Mouse (Mus musculus) MEL (cell line): ENCODE data around the gene Cd300ld5. TPM values are rescaled to one million over a fixed set of nuclear protein-coding genes. Genes with fewer than 3 reads are reported as not detected.

Experiments
- DNase-seq: peaks from one replicate; pipeline ENCODE4 v3.0.0; 2011; ENCODE audit warnings: low read depth, low spot score
- H3K27ac ChIP-seq: 2 replicates; pipeline ENCODE4 v1.5.1; 2012; ENCODE audit warnings: low read depth, mild to moderate bottlenecking, control low read depth, low read length, moderate library complexity; ENCODE audit not compliant: control insufficient read depth
- H3K27me3 ChIP-seq, 2 experiments: fragments of 150-350 bp in 1 of 2; sonication (generic) in 1 of 2; 2 replicates each; pipeline ENCODE4 v1.6.1; 2012; ENCODE audit warnings: low read length in 2 of 2, mild to moderate bottlenecking in 2 of 2, improper control_type of control experiment in 1 of 2, moderate library complexity in 1 of 2; ENCODE audit not compliant: insufficient read depth in 2 of 2, control insufficient read depth in 1 of 2
- H3K36me3 ChIP-seq, 2 experiments: 2 replicates each; pipeline ENCODE4 v1.6.1; 2012 to 2014; ENCODE audit warnings: low read length in 2 of 2, improper control_type of control experiment in 1 of 2, inconsistent platforms in 1 of 2, mild to moderate bottlenecking in 1 of 2; ENCODE audit not compliant: insufficient read depth in 2 of 2, control insufficient read depth in 1 of 2
- H3K4me1 ChIP-seq, 2 experiments: fragments of 150-350 bp in 1 of 2; sonication (generic) in 1 of 2; 2 replicates each; pipeline ENCODE4 v1.6.1; 2012; ENCODE audit warnings: low read length in 2 of 2, improper control_type of control experiment in 1 of 2, mild to moderate bottlenecking in 1 of 2; ENCODE audit not compliant: insufficient read depth in 2 of 2, control insufficient read depth in 1 of 2
- H3K4me3 ChIP-seq, 2 experiments: fragments of 150-350 bp in 1 of 2; sonication (generic) in 1 of 2; 2 replicates each; pipeline ENCODE4 v1.5.1; 2012; ENCODE audit warnings: low read depth in 2 of 2, low read length in 2 of 2, mild to moderate bottlenecking in 2 of 2, moderate library complexity in 2 of 2, control low read depth in 1 of 2, improper control_type of control experiment in 1 of 2; ENCODE audit not compliant: control insufficient read depth in 1 of 2, insufficient read depth in 1 of 2
- H3K79me2 ChIP-seq: 2 replicates; pipeline ENCODE4 v1.6.1; 2012; ENCODE audit warnings: mild to moderate bottlenecking, low read length, moderate library complexity; ENCODE audit not compliant: control insufficient read depth, poor library complexity, insufficient read depth
- H3K9ac ChIP-seq: 2 replicates; pipeline ENCODE4 v1.6.1; 2012; ENCODE audit warnings: low read depth, mild to moderate bottlenecking, control low read depth, low read length, moderate library complexity; ENCODE audit not compliant: control insufficient read depth, poor library complexity, severe bottlenecking
- H3K9me3 ChIP-seq: fragments of 150-350 bp; sonication (generic); replicated peaks from 2 replicates; pipeline ENCODE4 v1.6.1; 2012; ENCODE audit warnings: mild to moderate bottlenecking, low read length, improper control_type of control experiment, moderate library complexity; ENCODE audit not compliant: insufficient read depth
- CHD1 ChIP-seq: IDR thresholded peaks from 2 replicates; pipeline ENCODE4 v1.6.1; 2012; ENCODE audit warnings: low read depth, mild to moderate bottlenecking, inconsistent platforms, low read length, improper control_type of control experiment
- CHD2 ChIP-seq: IDR thresholded peaks from 2 replicates; pipeline ENCODE4 v1.6.1; 2011; ENCODE audit warnings: low read length, improper control_type of control experiment
- CTCF ChIP-seq, 3 experiments: IDR thresholded peaks in 2 of 3; conservative IDR thresholded peaks in 1 of 3; 2 replicates each; pipeline ENCODE4 v1.5.1; 2011 to 2012; ENCODE audit warnings: low read length in 3 of 3, low read depth in 2 of 3, mild to moderate bottlenecking in 2 of 3, improper control_type of control experiment in 1 of 3, inconsistent platforms in 1 of 3, mixed read lengths in 1 of 3, moderate library complexity in 1 of 3; ENCODE audit not compliant: control insufficient read depth in 1 of 3, insufficient read depth in 1 of 3, poor library complexity in 1 of 3, severe bottlenecking in 1 of 3
- E2F4 ChIP-seq: IDR thresholded peaks from 2 replicates; pipeline ENCODE4 v1.6.1; 2011; ENCODE audit warnings: low read depth, low read length, improper control_type of control experiment, borderline replicate concordance
- ELF1 ChIP-seq: IDR thresholded peaks from 2 replicates; pipeline ENCODE4 v1.6.1; 2014; ENCODE audit warnings: low read depth, mild to moderate bottlenecking, inconsistent platforms, low read length, improper control_type of control experiment, moderate library complexity
- GABPA ChIP-seq: IDR thresholded peaks from 2 replicates; pipeline ENCODE4 v1.6.1; 2012; ENCODE audit warnings: low read depth, mild to moderate bottlenecking, inconsistent platforms, low read length, improper control_type of control experiment, moderate library complexity
- HCFC1 ChIP-seq: IDR thresholded peaks from 2 replicates; pipeline ENCODE4 v1.6.1; 2012; ENCODE audit warnings: low read depth, mild to moderate bottlenecking, inconsistent platforms, low read length, improper control_type of control experiment, moderate library complexity
- KAT2A ChIP-seq: conservative IDR thresholded peaks from 2 replicates; pipeline ENCODE4 v1.6.1; 2012; ENCODE audit warnings: low read depth, low read length, improper control_type of control experiment, inconsistent platforms
- MAFK ChIP-seq: IDR thresholded peaks from 2 replicates; pipeline ENCODE4 v1.6.1; 2011; ENCODE audit warnings: low read depth, mild to moderate bottlenecking, low read length, improper control_type of control experiment, borderline replicate concordance
- MAX ChIP-seq: IDR thresholded peaks from 2 replicates; pipeline ENCODE4 v1.6.1; 2011; ENCODE audit warnings: low read length, improper control_type of control experiment
- MXI1 ChIP-seq: IDR thresholded peaks from 2 replicates; pipeline ENCODE4 v1.6.1; 2011; ENCODE audit warnings: mild to moderate bottlenecking, low read depth, low read length, improper control_type of control experiment
- MYC ChIP-seq: IDR thresholded peaks from 2 replicates; pipeline ENCODE4 v1.6.1; 2011; ENCODE audit warnings: low read depth, mild to moderate bottlenecking, low read length, improper control_type of control experiment, moderate library complexity
- NRF1 ChIP-seq: IDR thresholded peaks from 2 replicates; pipeline ENCODE4 v1.6.1; 2014; ENCODE audit warnings: low read depth, mild to moderate bottlenecking, inconsistent platforms, low read length, improper control_type of control experiment, moderate library complexity; ENCODE audit not compliant: poor library complexity, insufficient read depth, severe bottlenecking
- POLR2A ChIP-seq, 2 experiments: IDR thresholded peaks; 2 replicates each; pipeline ENCODE4 v1.6.1; 2011 to 2012; ENCODE audit warnings: low read length in 2 of 2, mild to moderate bottlenecking in 2 of 2, control low read depth in 1 of 2, improper control_type of control experiment in 1 of 2, low read depth in 1 of 2, moderate library complexity in 1 of 2; ENCODE audit not compliant: control insufficient read depth in 1 of 2, insufficient read depth in 1 of 2, poor library complexity in 1 of 2
- POLR2AphosphoS2 ChIP-seq: IDR thresholded peaks from 2 replicates; pipeline ENCODE4 v1.6.1; 2011; ENCODE audit warnings: low read length, improper control_type of control experiment
- POLR2AphosphoS5 ChIP-seq: IDR thresholded peaks from 2 replicates; pipeline ENCODE4 v1.6.1; 2012; ENCODE audit warnings: low read depth, borderline replicate concordance, mild to moderate bottlenecking, inconsistent platforms, low read length, moderate library complexity, mixed read lengths
- RAD21 ChIP-seq: IDR thresholded peaks from 2 replicates; pipeline ENCODE4 v1.6.1; 2011; ENCODE audit warnings: mild to moderate bottlenecking, low read depth, low read length, improper control_type of control experiment
- SIN3A ChIP-seq: IDR thresholded peaks from 2 replicates; pipeline ENCODE4 v1.6.1; 2012; ENCODE audit warnings: low read length, improper control_type of control experiment, inconsistent platforms
- TAL1 ChIP-seq: IDR thresholded peaks from 2 replicates; pipeline ENCODE4 v1.6.1; 2012; ENCODE audit warnings: mild to moderate bottlenecking, inconsistent platforms, low read length, moderate library complexity, mixed read lengths
- TCF12 ChIP-seq: IDR thresholded peaks from 2 replicates; pipeline ENCODE4 v1.6.1; 2014; ENCODE audit warnings: low read depth, mild to moderate bottlenecking, inconsistent platforms, low read length, improper control_type of control experiment, moderate library complexity
- UBTF ChIP-seq: IDR thresholded peaks from 2 replicates; pipeline ENCODE4 v1.6.1; 2012; ENCODE audit warnings: low read depth, mild to moderate bottlenecking, inconsistent platforms, low read length, improper control_type of control experiment, moderate library complexity, borderline replicate concordance; ENCODE audit not compliant: insufficient read depth
- ZC3H11A ChIP-seq: IDR thresholded peaks from 2 replicates; pipeline ENCODE4 v1.6.1; 2012; ENCODE audit warnings: low read depth, mild to moderate bottlenecking, inconsistent platforms, low read length, improper control_type of control experiment
- ZKSCAN1 ChIP-seq: IDR thresholded peaks from 2 replicates; pipeline ENCODE4 v1.6.1; 2012; ENCODE audit warnings: low read depth, mild to moderate bottlenecking, inconsistent platforms, low read length, improper control_type of control experiment, moderate library complexity
- ZNF384 ChIP-seq: IDR thresholded peaks from 2 replicates; pipeline ENCODE4 v1.6.1; 2012; ENCODE audit warnings: low read depth, mild to moderate bottlenecking, inconsistent platforms, low read length, improper control_type of control experiment
- polyA plus RNA-seq, 2 experiments: library from polyadenylated mRNA; stranded (reverse) in 1 of 2; unstranded in 1 of 2; fragments of >175 nt in 1 of 2; fragments of >200 nt in 1 of 2; gene quantifications; 2 replicates each; pipeline versions ENCODE4 v1.2.1 to v1.2.4; 2012; ENCODE audit warnings: low replicate concordance in 2 of 2, low read depth in 1 of 2; ENCODE audit not compliant: insufficient read length in 2 of 2, insufficient read depth in 1 of 2, missing spikeins in 1 of 2
- total RNA-seq: library from RNA; depleted of rRNA; stranded (reverse); fragments of 300-350 nt; gene quantifications from 2 replicates; pipeline ENCODE4 v1.2.3, GENCODE M21; 2012

Gene Cd300ld5
- total and polyA plus RNA-seq, 3 experiments = not detected

GRCm38 (mm10) chr11:115058701-115059100 is 21.1 kb upstream of the Cd300ld5 start:
- Histone ChIP-seq H3K79me2 (no peaks in the 10 kb centered on the region), H3K4me1 (no peaks in the 10 kb centered on the region), H3K27me3 (no peaks in the 10 kb centered on the region; a peak in 1 of 4 replicates), H3K9me3 (no peaks in the 10 kb centered on the region), H3K9ac (no peak overlapping the region), H3K4me3 (no peak overlapping the region), H3K27ac (no peak overlapping the region), H3K36me3 (no peaks in the 10 kb centered on the region)
- TF ChIP-seq ELF1 = no peak
- no peak for TF ChIP-seq MAFK
- TF ChIP-seq KAT2A = no peak
- TF ChIP-seq UBTF = no peak
- no peak for TF ChIP-seq E2F4
- TF ChIP-seq HCFC1 = no peak
- no peak for TF ChIP-seq POLR2AphosphoS2
- no peak for TF ChIP-seq RAD21
- no peak for TF ChIP-seq CTCF (IDR thresholded peaks at IDR 0.05 in 2 of 3, conservative IDR thresholded peaks at IDR 0.05 in 1 of 3; ENCODE audit: control insufficient read depth in 1 of 3, insufficient read depth in 1 of 3, low read depth in 2 of 3, low read length in 3 of 3, poor library complexity in 1 of 3, severe bottlenecking in 1 of 3)
- TF ChIP-seq ZC3H11A = no peak
- TF ChIP-seq POLR2AphosphoS5 = no peak
- no peak for TF ChIP-seq CHD1
- no peak for TF ChIP-seq CHD2
- no peak for TF ChIP-seq GABPA
- TF ChIP-seq MYC = no peak
- no peak for TF ChIP-seq POLR2A (IDR thresholded peaks at IDR 0.05; ENCODE audit: control insufficient read depth in 1 of 2, insufficient read depth in 1 of 2, low read depth in 1 of 2, low read length in 2 of 2, poor library complexity in 1 of 2)
- no peak for TF ChIP-seq SIN3A
- DNase-seq = no peak

GRCm38 (mm10) chr11:115054537-115054936 is 17.0 kb upstream of the Cd300ld5 start:
- Histone ChIP-seq H3K27ac (no peak overlapping the region), H3K36me3 (no peaks in the 10 kb centered on the region), H3K4me3 (no peak overlapping the region), H3K4me1 (no peaks in the 10 kb centered on the region), H3K79me2 (no peaks in the 10 kb centered on the region), H3K9ac (no peak overlapping the region), H3K9me3 (no peaks in the 10 kb centered on the region), H3K27me3 (no peaks in the 10 kb centered on the region)
- no peak for TF ChIP-seq ELF1
- no peak for TF ChIP-seq TCF12
- TF ChIP-seq CTCF (IDR thresholded peaks at IDR 0.05 in 2 of 3, conservative IDR thresholded peaks at IDR 0.05 in 1 of 3; ENCODE audit: control insufficient read depth in 1 of 3, insufficient read depth in 1 of 3, low read depth in 2 of 3, low read length in 3 of 3, poor library complexity in 1 of 3, severe bottlenecking in 1 of 3) = no peak
- no peak for TF ChIP-seq ZKSCAN1
- no peak for TF ChIP-seq MXI1
- TF ChIP-seq ZNF384 = no peak
- TF ChIP-seq TAL1 = no peak
- TF ChIP-seq MAX = no peak
- no peak for TF ChIP-seq NRF1
- no peak for TF ChIP-seq ZC3H11A
- no peak for DNase-seq
